Mouse (Mus musculus): ENCODE measurements around the gene Lamp3. TPM values are rescaled to one million over a fixed set of nuclear protein-coding genes. Genes with fewer than 3 reads are reported as not detected.
"Not testable (repeated sequence)": the region's sequence is repeated elsewhere in the genome, so short reads cannot be mapped to it uniquely, and the experiment has no call there.

Gene Lamp3
- 0.04 TPM in 1 of 2 replicates, not detected in the other for polyA plus RNA-seq (2012; rRNA removed)

GRCm38 (mm10) chr16:19706216-19706615 lies at the start of gene Lamp3:
Gene Lamp3, minus strand, starts transcription at chr16:19706375.
- DNase-seq (ENCODE audit: low read depth) = no peak

DNA sequence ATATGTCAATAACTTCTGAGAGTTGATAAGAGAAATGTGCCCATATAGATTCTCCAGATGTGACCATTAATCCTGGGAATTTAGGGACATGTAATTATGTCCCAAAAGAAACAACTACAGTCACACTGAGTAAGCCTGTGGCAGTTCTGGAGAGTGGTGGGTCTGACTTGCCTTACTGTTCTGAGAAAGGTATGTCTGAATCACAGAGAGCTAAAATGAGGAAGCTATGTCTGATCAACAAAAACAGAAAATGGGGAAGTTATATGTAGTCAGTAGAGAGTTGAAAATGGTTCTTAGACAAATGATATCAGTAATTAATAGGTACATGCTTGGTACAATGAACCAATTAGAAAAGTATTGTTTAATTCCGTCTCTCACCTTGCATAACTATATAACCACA lies 26.7 kb upstream of the Lamp3 start:
- DNase-seq (ENCODE audit: low read depth) = no peak

DNA sequence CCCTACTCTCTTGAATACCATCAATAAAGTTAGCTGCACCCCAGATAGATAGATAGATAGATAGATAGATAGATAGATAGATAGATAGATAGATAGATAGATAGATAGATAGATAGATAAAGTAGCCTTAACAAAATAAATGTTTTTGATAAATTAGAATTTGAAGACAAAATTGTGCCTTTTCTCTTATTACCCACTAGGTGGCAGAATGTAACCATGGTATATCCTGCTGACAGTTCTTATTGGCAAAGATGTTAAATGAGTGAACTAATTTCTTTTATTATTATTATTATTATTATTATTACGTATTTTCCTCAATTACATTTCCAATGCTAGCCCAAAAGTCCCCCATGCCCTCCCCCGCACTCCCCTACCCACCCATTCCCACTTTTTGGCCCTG lies 18.0 kb upstream of the Lamp3 start:
- not testable (repeated sequence) for DNase-seq (ENCODE audit: low read depth)

DNA sequence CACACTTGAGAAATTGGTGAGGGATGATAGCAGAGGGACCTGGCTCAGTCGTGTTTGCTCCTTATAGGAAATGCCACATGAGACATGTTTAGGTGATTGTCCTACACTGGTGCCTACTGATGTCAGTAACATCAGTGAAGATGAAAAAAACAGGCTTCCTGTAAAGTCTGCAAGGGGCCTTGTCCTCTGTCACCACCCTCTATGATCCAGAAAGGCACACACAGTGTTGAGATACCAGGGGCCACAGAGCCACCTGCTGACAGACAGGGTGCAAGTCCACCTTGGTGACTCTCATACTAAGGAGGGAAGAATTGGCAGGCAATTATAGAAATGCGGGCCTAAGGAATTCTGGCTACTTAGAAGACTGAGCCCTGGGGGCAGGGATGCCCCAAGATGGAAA lies 14.8 kb upstream of the Lamp3 start:
- DNase-seq (ENCODE audit: low read depth) = no peak

- no peak for DNase-seq (ENCODE audit: low read depth)
Observed at GRCm38 (mm10) chr16:19707381-19707780, 1.2 kb upstream of the Lamp3 start.

DNA sequence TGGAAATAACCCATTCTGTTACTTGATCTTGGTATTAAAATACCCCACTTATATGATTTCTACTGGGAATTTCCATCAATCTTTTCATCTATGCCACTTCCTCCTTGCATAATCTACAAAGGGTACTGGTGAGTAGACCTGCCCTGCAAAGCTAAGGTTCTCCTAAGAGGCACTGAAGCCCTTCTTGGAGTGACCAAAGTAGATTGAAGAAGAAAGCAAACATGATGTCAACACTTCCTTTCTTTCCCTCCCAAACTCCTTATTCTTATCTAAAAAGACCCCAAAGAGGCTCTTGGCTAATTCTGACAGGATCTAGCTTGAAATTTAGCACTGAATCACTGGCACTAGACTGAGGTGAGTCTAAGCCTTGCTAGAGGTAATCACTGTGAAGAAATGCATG lies 7.0 kb downstream of the Lamp3 start:
- no peak for DNase-seq (ENCODE audit: low read depth)

GRCm38 (mm10) chr16:19670768-19671357 lies 35.3 kb downstream of the Lamp3 start:
- DNase-seq (ENCODE audit: low read depth) = no peak

GRCm38 (mm10) chr16:19666312-19666711 lies 39.9 kb downstream of the Lamp3 start:
- DNase-seq (ENCODE audit: low read depth) = no peak

DNA sequence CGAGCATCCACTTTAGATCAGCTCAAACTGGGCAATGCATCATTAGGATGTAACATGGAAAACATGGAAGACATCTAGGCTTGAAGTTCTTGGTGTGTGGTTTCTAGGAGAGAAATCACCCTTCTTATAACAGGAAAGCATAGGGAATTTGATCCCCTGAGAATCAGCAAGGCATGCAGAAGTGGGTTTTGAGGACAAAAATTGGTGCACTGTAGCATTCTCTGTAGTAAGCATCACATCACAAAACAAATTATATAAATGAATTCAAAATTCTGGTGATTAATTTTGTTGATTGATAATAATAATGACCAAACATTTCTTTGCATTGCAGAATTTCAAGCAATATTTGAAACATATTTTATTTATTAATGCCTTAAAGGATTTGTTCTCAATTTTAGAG lies 76.4 kb downstream of the Lamp3 start, which contains the start of gene Olfr171:
Gene Olfr171 (minus strand): TSS at position 101 of the 400 bp plus-strand sequence.
- DNase-seq (ENCODE audit: low read depth) = no peak

DNA sequence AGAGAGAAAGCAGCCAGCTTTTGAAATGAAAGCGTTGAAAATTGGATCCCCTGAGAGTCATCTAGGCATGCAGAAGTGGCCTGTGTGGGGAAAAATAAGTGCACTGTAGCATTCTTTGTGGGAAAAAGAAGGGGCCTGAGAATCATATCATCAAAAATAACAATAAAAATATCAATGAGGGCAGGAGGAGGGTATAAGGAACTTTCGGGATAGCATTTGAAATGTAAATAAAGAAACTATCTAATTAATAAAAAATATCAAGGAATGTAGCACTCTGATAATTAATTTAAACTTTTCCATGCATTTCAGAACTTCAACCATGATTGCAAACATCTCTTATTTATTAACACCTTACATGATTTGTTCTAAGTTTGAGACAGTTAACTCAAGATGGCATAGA lies 94.4 kb downstream of the Lamp3 start, which contains the start of gene Olfr170:
Gene Olfr170 (minus strand): TSS at position 101 of the 400 bp plus-strand sequence.
- DNase-seq (ENCODE audit: low read depth) = not testable (repeated sequence)

Other genes with a start within 250 kb of the Lamp3 start
- not detected in 2 replicates for gene Olfr166, start 222.7 kb downstream of the Lamp3 start, polyA plus RNA-seq (2012; rRNA removed)
- not detected in 2 replicates for gene Olfr167, start 184.1 kb downstream of the Lamp3 start, polyA plus RNA-seq (2012; rRNA removed)
- gene Olfr168, start 170.8 kb downstream of the Lamp3 start, polyA plus RNA-seq (2012; rRNA removed) = not detected in 2 replicates
- gene Olfr169, start 134.6 kb downstream of the Lamp3 start, polyA plus RNA-seq (2012; rRNA removed) = not detected in 2 replicates
- gene Olfr170, start 94.5 kb downstream of the Lamp3 start, polyA plus RNA-seq (2012; rRNA removed) = not detected in 2 replicates
- not detected in 2 replicates for gene Olfr171, start 76.5 kb downstream of the Lamp3 start, polyA plus RNA-seq (2012; rRNA removed)
- 0.08 and 0.18 TPM in 2 replicates for gene B3gnt5, start 53.8 kb upstream of the Lamp3 start, polyA plus RNA-seq (2012; rRNA removed)

Data from gonadal fat pad, adult 2 months (tissue).